Mouse (Mus musculus) hindbrain, embryonic 10.5 days (tissue): ENCODE measurements around the gene Lingo3. TPM values are rescaled to one million over a fixed set of nuclear protein-coding genes. Genes with fewer than 3 reads are reported as not detected.

Experiments
- DNase-seq: peaks from one replicate; pipeline ENCODE4 v3.0.0-alpha.2; 2017; ENCODE audit warnings: low spot score
- H3K27ac ChIP-seq: fragments of 300-500 bp; sonication (generic); 2 replicates; pipeline ENCODE4 v1.5.1; 2016; ENCODE audit warnings: mild to moderate bottlenecking, moderate library complexity
- H3K27me3 ChIP-seq: fragments of 300-500 bp; sonication (generic); 2 replicates; pipeline ENCODE4 v1.6.1; 2016; ENCODE audit warnings: mild to moderate bottlenecking; ENCODE audit not compliant: poor library complexity, insufficient read depth, severe bottlenecking
- H3K36me3 ChIP-seq: fragments of 300-500 bp; sonication (generic); 2 replicates; pipeline ENCODE4 v1.6.1; 2016; ENCODE audit warnings: mild to moderate bottlenecking, moderate library complexity
- H3K4me1 ChIP-seq: fragments of 300-500 bp; sonication (generic); replicated peaks from 2 replicates; pipeline ENCODE4 v1.6.1; 2016; ENCODE audit warnings: mild to moderate bottlenecking
- H3K4me3 ChIP-seq: fragments of 300-500 bp; sonication (generic); 2 replicates; pipeline ENCODE4 v1.5.1; 2016; ENCODE audit warnings: mild to moderate bottlenecking, moderate library complexity
- H3K9me3 ChIP-seq: fragments of 300-500 bp; sonication (generic); 2 replicates; pipeline ENCODE4 v1.6.1; 2016; ENCODE audit warnings: mild to moderate bottlenecking, moderate library complexity
- WGBS: fragments of 180-500 bp; shearing (Covaris S2); methylation state at CpG from one replicate; pipeline ENCODE4 v1.1.7; 2016; 5-methylcytosine and 5-hydroxymethylcytosine counted together
- microRNA counts: library from miRNA; unstranded; fragments of <30 nt; microRNA quantifications from one replicate; lab custom pipeline; 2017
- polyA plus RNA-seq: library from polyadenylated mRNA; unstranded; fragments of >200 nt; fragmentation: Nextera tagmentation; extraction: Ambion mirVana; gene quantifications from 2 replicates; pipeline ENCODE4 v1.2.1, GENCODE M21; 2016

The Lingo3 gene
- polyA plus RNA-seq, 1 experiment from 2014 or later, result 0.61 TPM

- Histone ChIP-seq H3K27me3 (no peaks in the 10 kb centered on the region), H3K4me3 (peak overlapping the region; percentile 12; the same call in 1 of the 2 replicates), H3K4me1 (peaks cover 27% of the 10 kb centered on the region), H3K36me3 (peaks cover 99% of the 10 kb centered on the region), H3K9me3 (no peaks in the 10 kb centered on the region), H3K27ac (no peak overlapping the region; the same call in 1 of the 2 replicates)
- DNase-seq, result no peak
- WGBS, result 89% methylated on average over 19 of the region's 19 CpGs
Measured at GRCm38 (mm10) chr10:80790761-80791404, 53.0 kb downstream of the Lingo3 start.

- no peak overlapping the region for H3K27ac ChIP-seq
- H3K36me3 ChIP-seq, result peaks cover 99% of the 10 kb centered on the region
- no peak overlapping the region for H3K4me3 ChIP-seq
- H3K4me1 ChIP-seq, result peaks cover 19% of the 10 kb centered on the region; the same call in 1 of the 2 replicates
- DNase-seq, result no peak
- 90% methylated on average over 2 of the region's 2 CpGs for WGBS
- no peaks in the 10 kb centered on the region for H3K27me3 ChIP-seq
- no peaks in the 10 kb centered on the region for H3K9me3 ChIP-seq
Measured at GRCm38 (mm10) chr10:80787517-80787916, 56.3 kb downstream of the Lingo3 start.

- 94% methylated on average over 11 of the region's 11 CpGs for WGBS
- Histone ChIP-seq H3K4me3 (no peak overlapping the region), H3K9me3 (no peaks in the 10 kb centered on the region), H3K4me1 (peaks cover 6% of the 10 kb centered on the region; the same call in 1 of the 2 replicates), H3K27me3 (no peaks in the 10 kb centered on the region), H3K36me3 (peaks cover 99% of the 10 kb centered on the region), H3K27ac (no peak overlapping the region)
- no peak for DNase-seq
Measured at GRCm38 (mm10) chr10:80785963-80786362, 57.9 kb downstream of the Lingo3 start.

DNA sequence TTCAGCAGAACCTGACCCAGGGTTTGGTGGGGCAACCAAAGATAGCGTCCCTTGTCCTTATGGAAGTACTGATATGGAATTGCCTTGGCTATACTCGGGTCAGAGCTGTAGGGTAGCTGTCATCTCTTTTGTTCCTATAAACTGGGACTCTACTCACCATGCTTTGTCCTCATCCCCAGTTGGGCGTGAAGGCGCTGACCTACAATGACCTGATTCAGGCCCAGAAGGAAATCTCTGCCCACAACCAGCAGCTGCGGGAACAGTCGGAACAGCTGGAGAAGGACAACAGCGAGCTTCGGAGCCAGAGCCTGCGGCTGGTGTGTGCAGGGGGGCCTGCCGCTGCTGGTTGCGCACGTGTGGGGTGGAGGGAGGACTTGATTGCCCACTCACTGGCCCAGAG is 59.0 kb downstream of the Lingo3 start:
- Histone ChIP-seq H3K36me3 (peaks cover 99% of the 10 kb centered on the region), H3K9me3 (no peaks in the 10 kb centered on the region), H3K4me1 (peaks cover 6% of the 10 kb centered on the region; the same call in 1 of the 2 replicates), H3K27me3 (no peaks in the 10 kb centered on the region), H3K27ac (peak overlapping the region; percentile 6; the same call in 1 of the 2 replicates), H3K4me3 (no peak overlapping the region)
- no peak for DNase-seq
- 63% methylated on average over 12 of the region's 12 CpGs for WGBS

DNA sequence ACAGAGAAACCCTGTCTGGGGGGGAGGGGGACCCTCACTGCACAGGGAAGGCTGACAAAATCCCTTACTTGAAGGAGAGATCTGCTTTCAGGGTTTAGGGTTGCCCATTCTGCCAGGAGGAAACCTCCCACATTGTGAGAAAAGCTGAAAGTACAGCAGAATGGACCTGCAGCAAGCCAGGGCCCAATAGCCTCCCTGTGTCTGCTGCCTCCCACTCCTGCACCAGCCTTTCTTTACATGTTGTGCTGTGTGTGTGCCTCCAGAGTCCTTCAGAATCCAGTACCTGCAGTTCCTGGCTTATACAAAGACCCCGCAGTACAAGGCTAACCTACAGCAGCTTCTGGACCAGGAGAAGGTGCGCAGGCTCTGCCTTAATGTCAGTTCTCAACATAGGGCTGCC is 59.5 kb downstream of the Lingo3 start:
- peaks cover 6% of the 10 kb centered on the region; the same call in 1 of the 2 replicates for H3K4me1 ChIP-seq
- no peaks in the 10 kb centered on the region for H3K9me3 ChIP-seq
- DNase-seq, result no peak
- no peaks in the 10 kb centered on the region for H3K27me3 ChIP-seq
- H3K36me3 ChIP-seq, result peaks cover 100% of the 10 kb centered on the region
- peak overlapping the region; percentile 6; the same call in 1 of the 2 replicates for H3K27ac ChIP-seq
- WGBS, result 96% methylated on average over 2 of the region's 2 CpGs
- no peak overlapping the region for H3K4me3 ChIP-seq

MicroRNAs encoded within 50 kb of the gene (microRNA counts, 519-probe panel; counts per million panel counts)
- 1,255 counts per million, percentile 77 among the panel's probes with 10 or more counts for microRNA mmu-miR-1982 (lab: Ali Mortazavi, UCI)

Other genes starting within 250 kb of the Lingo3 start
- gene Scamp4, start 241.2 kb downstream of the Lingo3 start, polyA plus RNA-seq, result 89.9 and 92.0 TPM in 2 replicates
- 11.0 and 11.3 TPM in 2 replicates for gene Adat3, start 241.2 kb downstream of the Lingo3 start, polyA plus RNA-seq
- gene Gm49322, start 238.0 kb downstream of the Lingo3 start, polyA plus RNA-seq, result 4.6 and 5.5 TPM in 2 replicates
- 169 and 180 TPM in 2 replicates for gene Csnk1g2, start 221.2 kb downstream of the Lingo3 start, polyA plus RNA-seq
- gene Btbd2, start 187.0 kb downstream of the Lingo3 start, polyA plus RNA-seq, result 77.0 and 77.1 TPM in 2 replicates
- gene Mknk2, start 165.9 kb downstream of the Lingo3 start, polyA plus RNA-seq, result 93.2 and 97.8 TPM in 2 replicates
- gene Mob3a, start 142.1 kb downstream of the Lingo3 start, polyA plus RNA-seq, result 68.8 and 77.2 TPM in 2 replicates
- 13.7 and 18.7 TPM in 2 replicates for gene Izumo4, start 141.9 kb downstream of the Lingo3 start, polyA plus RNA-seq
- gene Ap3d1, start 101.8 kb downstream of the Lingo3 start, polyA plus RNA-seq, result 59.9 and 65.8 TPM in 2 replicates
- gene Dot1l, start 88.8 kb downstream of the Lingo3 start, polyA plus RNA-seq, result 20.3 and 22.8 TPM in 2 replicates
- gene Sf3a2, start 45.8 kb downstream of the Lingo3 start, polyA plus RNA-seq, result 109 and 119 TPM in 2 replicates
- 189 and 192 TPM in 2 replicates for gene Plekhj1, start 45.4 kb downstream of the Lingo3 start, polyA plus RNA-seq
- gene Amh, start 38.8 kb downstream of the Lingo3 start, polyA plus RNA-seq, result 0.12 and 0.16 TPM in 2 replicates
- 0.65 and 0.68 TPM in 2 replicates for gene Jsrp1, start 30.5 kb downstream of the Lingo3 start, polyA plus RNA-seq
- 2,287 and 2,328 TPM in 2 replicates for gene Oaz1, start 17.4 kb downstream of the Lingo3 start, polyA plus RNA-seq
- 314 and 327 TPM in 2 replicates for gene Lsm7, start 11.2 kb upstream of the Lingo3 start, polyA plus RNA-seq
- gene Sppl2b, start 11.2 kb upstream of the Lingo3 start, polyA plus RNA-seq, result 46.3 and 52.9 TPM in 2 replicates
- gene Tmprss9, start 27.8 kb upstream of the Lingo3 start, polyA plus RNA-seq, result 0.04 and 0.14 TPM in 2 replicates
- gene Timm13, start 56.9 kb upstream of the Lingo3 start, polyA plus RNA-seq, result 374 and 391 TPM in 2 replicates
- gene Lmnb2, start 74.2 kb upstream of the Lingo3 start, polyA plus RNA-seq, result 65.8 and 78.4 TPM in 2 replicates
- 9.8 and 11.8 TPM in 2 replicates for gene Gadd45b, start 86.0 kb upstream of the Lingo3 start, polyA plus RNA-seq
- 7.1 and 8.6 TPM in 2 replicates for gene Gng7, start 170.9 kb upstream of the Lingo3 start, polyA plus RNA-seq
- gene Diras1, start 181.6 kb upstream of the Lingo3 start, polyA plus RNA-seq, result 4.6 and 9.8 TPM in 2 replicates
- gene Slc39a3, start 193.4 kb upstream of the Lingo3 start, polyA plus RNA-seq, result 16.9 and 26.7 TPM in 2 replicates
- 276 and 320 TPM in 2 replicates for gene Sgta, start 216.1 kb upstream of the Lingo3 start, polyA plus RNA-seq
- gene Thop1, start 226.0 kb upstream of the Lingo3 start, polyA plus RNA-seq, result 85.4 and 106 TPM in 2 replicates